Mouse (Mus musculus) spleen, adult 2 months (tissue): Measurements from ENCODE around the gene Alox12b. TPM values are rescaled to one million over a fixed set of nuclear protein-coding genes. Genes with fewer than 3 reads are reported as not detected.

ENCODE experiments used
- DNase-seq, 2 experiments: peaks; one replicate each; pipeline versions ENCODE4 v3.0.0 to v3.0.0-alpha.2; 2012 to 2021; ENCODE audit warnings: low spot score in 2 of 2, low read depth in 1 of 2
- H3K27ac ChIP-seq: fragments of 200-500 bp; 2 replicates; pipeline ENCODE4 v1.5.1; 2012; ENCODE audit warnings: low read length, inconsistent platforms; ENCODE audit not compliant: insufficient read depth
- H3K27me3 ChIP-seq: fragments of 200-500 bp; 2 replicates; pipeline ENCODE4 v1.6.1; 2012; ENCODE audit warnings: mild to moderate bottlenecking, moderate library complexity, low read length, inconsistent platforms; ENCODE audit not compliant: control insufficient read depth, insufficient read depth
- H3K36me3 ChIP-seq: fragments of 200-500 bp; 2 replicates; pipeline ENCODE4 v1.6.1; 2012; ENCODE audit warnings: mild to moderate bottlenecking, low read length, inconsistent platforms; ENCODE audit not compliant: control insufficient read depth, insufficient read depth
- H3K4me1 ChIP-seq: fragments of 200-500 bp; 2 replicates; pipeline ENCODE4 v1.6.1; 2011; ENCODE audit warnings: inconsistent platforms; ENCODE audit not compliant: control insufficient read depth, insufficient read depth, insufficient read length
- H3K4me3 ChIP-seq: fragments of 200-500 bp; 2 replicates; pipeline ENCODE4 v1.5.1; 2011; ENCODE audit warnings: mild to moderate bottlenecking, inconsistent platforms; ENCODE audit not compliant: insufficient read depth, insufficient read length; ENCODE audit errors: extremely low read depth
- CTCF ChIP-seq: fragments of 200-500 bp; IDR thresholded peaks from 2 replicates; pipeline ENCODE4 v1.5.1; 2011; ENCODE audit warnings: mild to moderate bottlenecking, inconsistent platforms; ENCODE audit not compliant: insufficient read depth, insufficient read length, insufficient replicate concordance; ENCODE audit errors: extremely low read depth
- POLR2A ChIP-seq: fragments of 200-500 bp; IDR thresholded peaks from 2 replicates; pipeline ENCODE4 v1.6.1; 2011; ENCODE audit warnings: low read depth, low read length, inconsistent platforms
- WGBS: fragments of 180-500 bp; shearing (Covaris S2); methylation state at CpG from one replicate; pipeline ENCODE4 v1.1.7; 2018; 5-methylcytosine and 5-hydroxymethylcytosine counted together
- polyA plus RNA-seq: library from polyadenylated mRNA; depleted of rRNA; stranded (reverse); fragments of >200 nt; gene quantifications from 2 replicates; pipeline ENCODE4 v1.2.3, GENCODE M21; 2012

Alox12b gene
- polyA plus RNA-seq, 1 experiment = not detected

DNA sequence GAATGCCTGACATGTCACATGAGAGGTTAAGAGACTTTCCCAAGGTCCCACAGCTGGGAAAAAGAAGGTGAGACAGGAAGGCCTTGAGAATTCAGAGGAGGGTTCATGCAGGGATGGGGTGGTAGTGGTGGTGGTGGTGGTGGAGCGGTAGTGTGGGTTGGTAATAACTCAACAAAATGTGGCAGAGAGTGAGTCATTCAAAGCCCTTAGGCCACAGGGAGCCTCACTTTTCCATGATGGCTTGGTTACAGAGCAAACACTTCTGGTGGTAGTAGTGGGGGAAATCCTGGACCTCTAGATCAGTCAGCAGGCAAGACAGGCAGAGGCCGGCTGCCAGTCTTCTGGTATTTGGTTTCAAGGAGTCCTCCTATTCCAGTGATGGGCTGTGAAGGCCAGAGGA lies 15.8 kb downstream of the Alox12b start:
- no peaks in the 10 kb centered on the region for H3K4me1 ChIP-seq
- no peak for TF ChIP-seq POLR2A
- no peak for TF ChIP-seq CTCF
- no peak for DNase-seq
- H3K4me3 ChIP-seq = no peak overlapping the region
- H3K36me3 ChIP-seq = no peaks in the 10 kb centered on the region
- no peak overlapping the region for H3K27ac ChIP-seq
- WGBS = 93% methylated on average over 2 of the region's 2 CpGs
- H3K27me3 ChIP-seq = peaks cover 2% of the 10 kb centered on the region; the same call in 1 of the 2 replicates

- 86% methylated on average over 7 of the region's 7 CpGs for WGBS
- Histone ChIP-seq H3K4me3 (no peak overlapping the region), H3K27me3 (peaks cover 2% of the 10 kb centered on the region; the same call in 1 of the 2 replicates), H3K4me1 (no peaks in the 10 kb centered on the region), H3K27ac (no peak overlapping the region), H3K36me3 (no peaks in the 10 kb centered on the region)
- DNase-seq = no peak
- TF ChIP-seq CTCF (no peak), POLR2A (no peak)
These were observed 17.9 kb downstream of the Alox12b start for GRCm38 (mm10) chr11:69174722-69175121.

DNA sequence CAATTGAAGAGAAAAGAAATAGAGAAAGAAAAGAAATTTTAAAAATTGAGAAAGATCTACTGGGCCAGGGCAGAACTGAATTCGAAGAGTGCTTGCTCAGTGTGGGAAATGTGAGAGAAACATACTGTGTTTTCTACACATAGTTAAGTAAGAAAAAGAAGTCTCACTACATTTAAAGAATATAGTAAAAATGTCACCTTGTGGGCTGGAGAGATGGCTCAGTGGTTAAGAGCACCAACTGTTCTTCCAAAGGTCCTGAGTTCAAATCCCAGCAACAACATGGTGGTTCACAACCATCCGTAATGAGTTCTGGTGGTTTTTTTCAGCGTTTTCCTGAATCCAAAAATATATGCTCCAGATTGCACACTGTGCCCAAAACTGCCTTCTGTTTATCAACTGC lies 21.7 kb downstream of the Alox12b start:
- WGBS = 76% methylated on average over 3 of the region's 3 CpGs
- no peak for DNase-seq
- Histone ChIP-seq H3K4me3 (no peak overlapping the region), H3K4me1 (no peaks in the 10 kb centered on the region), H3K27me3 (peaks cover 2% of the 10 kb centered on the region; the same call in 1 of the 2 replicates), H3K36me3 (no peaks in the 10 kb centered on the region), H3K27ac (no peak overlapping the region)
- no peak for TF ChIP-seq CTCF
- no peak for TF ChIP-seq POLR2A

DNA sequence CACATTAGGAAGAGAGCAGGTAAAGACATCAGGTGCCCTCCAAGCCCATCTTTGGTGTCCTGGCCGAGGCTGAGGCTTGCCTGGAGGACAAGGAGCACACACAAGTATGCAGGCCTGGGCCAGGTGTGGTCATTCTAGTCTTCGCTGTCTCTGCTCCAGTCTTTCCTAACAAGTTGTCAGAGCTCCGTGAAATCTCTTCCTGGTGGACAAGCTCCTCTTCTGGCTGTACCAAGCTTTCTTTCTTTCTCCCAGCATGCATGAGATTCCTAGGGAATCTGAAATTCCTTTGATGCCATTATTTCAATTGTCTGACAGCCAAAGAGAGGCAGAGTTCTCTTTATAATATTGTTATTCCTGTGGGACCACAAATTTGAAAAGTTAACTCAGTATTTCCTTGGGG lies 22.7 kb downstream of the Alox12b start:
- DNase-seq = no peak
- WGBS = 85% methylated on average over 3 of the region's 3 CpGs
- Histone ChIP-seq H3K36me3 (no peaks in the 10 kb centered on the region), H3K27me3 (peaks cover 2% of the 10 kb centered on the region; the same call in 1 of the 2 replicates), H3K4me1 (no peaks in the 10 kb centered on the region), H3K4me3 (no peak overlapping the region), H3K27ac (no peak overlapping the region)
- TF ChIP-seq CTCF = no peak
- TF ChIP-seq POLR2A = no peak

GRCm38 (mm10) chr11:69180120-69180519 lies 23.3 kb downstream of the Alox12b start:
- no peaks in the 10 kb centered on the region for H3K4me1 ChIP-seq
- TF ChIP-seq POLR2A (no peak), CTCF (no peak)
- DNase-seq = no peak
- no peak overlapping the region for H3K27ac ChIP-seq
- peaks cover 2% of the 10 kb centered on the region; the same call in 1 of the 2 replicates for H3K27me3 ChIP-seq
- WGBS = 86% methylated on average over 4 of the region's 4 CpGs
- no peaks in the 10 kb centered on the region for H3K36me3 ChIP-seq
- no peak overlapping the region for H3K4me3 ChIP-seq

DNA sequence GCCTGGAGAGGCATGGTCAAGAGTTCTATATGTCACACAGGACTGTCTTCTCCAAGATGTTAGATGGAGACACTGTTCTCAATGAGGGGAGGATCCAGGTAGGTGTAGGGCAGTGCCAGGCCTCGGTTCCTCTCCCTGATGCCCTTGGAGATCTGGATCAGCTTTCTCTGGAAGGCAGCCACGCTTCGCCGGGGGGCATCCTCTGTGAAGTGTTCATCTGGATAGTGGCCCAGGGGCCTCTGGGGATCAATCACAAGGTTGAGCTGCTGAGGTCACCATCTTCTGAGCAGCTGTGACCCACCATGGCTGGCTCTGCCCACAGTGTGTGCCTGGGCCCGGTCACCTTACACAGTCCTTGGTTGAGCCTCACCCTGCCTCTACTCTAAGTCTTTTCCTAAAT lies 28.2 kb downstream of the Alox12b start:
- Histone ChIP-seq H3K27ac (no peak overlapping the region), H3K36me3 (no peaks in the 10 kb centered on the region), H3K27me3 (no peaks in the 10 kb centered on the region), H3K4me3 (no peak overlapping the region), H3K4me1 (no peaks in the 10 kb centered on the region)
- DNase-seq = no peak
- 77% methylated on average over 5 of the region's 5 CpGs for WGBS
- TF ChIP-seq POLR2A (no peak), CTCF (no peak)

DNA sequence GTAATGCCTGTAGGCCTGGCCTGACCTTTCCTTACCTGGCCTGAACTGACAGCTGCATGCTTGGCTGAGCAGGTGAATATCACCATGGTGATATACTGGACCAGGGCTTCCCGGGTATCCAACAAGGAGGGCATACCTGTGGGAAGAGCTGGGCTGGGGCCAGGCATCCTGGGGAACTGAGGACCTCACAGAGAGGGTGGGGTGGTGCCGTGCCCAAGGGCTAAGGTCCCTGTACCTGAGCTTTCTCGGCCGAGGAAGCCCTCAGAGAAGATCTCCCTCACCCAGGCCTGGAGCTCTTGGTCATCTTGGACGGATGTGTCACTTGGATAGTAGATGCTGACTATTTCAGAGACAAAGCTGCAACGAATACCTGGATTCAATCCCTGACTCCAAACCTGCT lies 29.1 kb downstream of the Alox12b start:
- Histone ChIP-seq H3K36me3 (no peaks in the 10 kb centered on the region), H3K4me1 (no peaks in the 10 kb centered on the region), H3K4me3 (no peak overlapping the region), H3K27me3 (no peaks in the 10 kb centered on the region), H3K27ac (no peak overlapping the region)
- DNase-seq = no peak
- TF ChIP-seq POLR2A (no peak), CTCF (no peak)
- 83% methylated on average over 6 of the region's 6 CpGs for WGBS

DNA sequence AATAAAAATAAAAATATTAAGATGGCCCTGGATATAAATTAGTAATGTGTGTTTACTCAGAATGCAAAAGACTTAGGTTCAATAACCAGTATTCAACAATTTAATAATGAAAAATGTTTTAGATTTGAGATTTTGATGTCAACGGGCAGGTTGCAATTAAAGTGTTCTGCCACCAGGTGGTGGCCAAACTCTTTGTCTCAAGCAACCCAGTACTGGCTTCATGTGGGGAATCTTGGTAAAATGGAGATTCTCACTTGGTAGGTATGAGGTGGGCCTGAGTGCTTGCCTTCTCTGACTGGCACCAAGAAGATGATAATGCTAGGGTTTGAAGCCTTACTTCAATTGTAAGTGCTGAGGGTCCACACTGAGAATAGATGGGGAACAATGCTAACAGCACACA lies 36.1 kb downstream of the Alox12b start:
- H3K4me1 ChIP-seq = no peaks in the 10 kb centered on the region
- WGBS = 2% methylated on average over 1 of the region's 1 CpGs
- no peak for DNase-seq
- H3K27me3 ChIP-seq = peaks cover 4% of the 10 kb centered on the region
- no peak overlapping the region for H3K4me3 ChIP-seq
- H3K36me3 ChIP-seq = no peaks in the 10 kb centered on the region
- H3K27ac ChIP-seq = no peak overlapping the region
- TF ChIP-seq POLR2A (no peak), CTCF (peak; percentile 39; the same call in 1 of the 2 replicates)
